Mouse (Mus musculus): ENCODE results near the gene Cerkl. TPM values are rescaled to one million over a fixed set of nuclear protein-coding genes. Genes with fewer than 3 reads are reported as not detected.

The Cerkl gene
- polyA plus RNA-seq, 1 experiment = 1.8 TPM

- H3K4me1 ChIP-seq (ENCODE audit: control insufficient read depth, insufficient read depth, low read length) = no peaks in the 10 kb centered on the region
- no peak overlapping the region for H3K9ac ChIP-seq (ENCODE audit: low read depth, poor library complexity, severe bottlenecking)
- H3K9me3 ChIP-seq (replicated peaks; ENCODE audit: control insufficient read depth, insufficient read depth, low read length, poor library complexity, severe bottlenecking) = no peaks in the 10 kb centered on the region
- TF ChIP-seq CTCF (IDR thresholded peaks at IDR 0.05; ENCODE audit: low read depth, low read length) (no peak), POLR2A (IDR thresholded peaks at IDR 0.05; ENCODE audit: insufficient read depth, low read length) (no peak), EP300 (IDR thresholded peaks at IDR 0.05; ENCODE audit: insufficient read depth, low read depth, low read length) (no peak)
- H3K36me3 ChIP-seq (ENCODE audit: control insufficient read depth, insufficient read depth, low read length, poor library complexity, severe bottlenecking) = no peaks in the 10 kb centered on the region
- no peaks in the 10 kb centered on the region for H3K27me3 ChIP-seq (ENCODE audit: control insufficient read depth, insufficient read depth, low read length, poor library complexity, severe bottlenecking)
- no peak overlapping the region for H3K4me3 ChIP-seq (ENCODE audit: low read depth, low read length)
- no peak overlapping the region for H3K27ac ChIP-seq (ENCODE audit: insufficient read depth, low read length)
Measured at GRCm38 (mm10) chr2:79284206-79284605, 172.4 kb downstream of the Cerkl start.

Other genes with a start within 250 kb of the Cerkl start
- gene Itga4, start 201.4 kb downstream of the Cerkl start, polyA plus RNA-seq (2011; ENCODE audit: insufficient read depth, insufficient read length, low read depth, missing spikeins) = 0.24 and 0.41 TPM in 2 replicates
- gene Neurod1, start within 50 bp of the Cerkl start, polyA plus RNA-seq (2011; ENCODE audit: insufficient read depth, insufficient read length, low read depth, missing spikeins) = 3.1 and 3.4 TPM in 2 replicates
- 11.8 and 13.4 TPM in 2 replicates for gene Itprid2, start 178.6 kb upstream of the Cerkl start, polyA plus RNA-seq (2011; ENCODE audit: insufficient read depth, insufficient read length, low read depth, missing spikeins)

Data from ES-Bruce4 (cell line).